Mouse (Mus musculus) layer of hippocampus, adult 9-10 months (tissue): Measurements from ENCODE around the gene Ccdc125.

Source experiments
- DNase-seq: peaks from one replicate; pipeline ENCODE4 v3.0.0; 2022; ENCODE audit warnings: low spot score

Gene Ccdc125

GRCm38 (mm10) chr13:100669291-100670022, at the start of gene Ccdc125:
Ccdc125 (plus strand) TSS chr13:100669717.
- no peak for DNase-seq

GRCm38 (mm10) chr13:100622241-100622640, 47.3 kb upstream of the Ccdc125 start:
- no peak for DNase-seq

- no peak for DNase-seq
Observed at GRCm38 (mm10) chr13:100634106-100634691, 35.3 kb upstream of the Ccdc125 start.

- DNase-seq, result no peak
Observed at GRCm38 (mm10) chr13:100642471-100643209, 26.9 kb upstream of the Ccdc125 start.

- DNase-seq, result no peak
Observed at GRCm38 (mm10) chr13:100648223-100648622, 21.3 kb upstream of the Ccdc125 start.

- DNase-seq, result peak; percentile 71
Observed at GRCm38 (mm10) chr13:100650550-100651438, 18.7 kb upstream of the Ccdc125 start, which contains the start of the genes Ak6 and Rad17. Ak6 (plus strand) TSS chr13:100650979. Rad17 (minus strand) TSS chr13:100651051.

- DNase-seq, result no peak
Observed at GRCm38 (mm10) chr13:100651439-100652186, 17.9 kb upstream of the Ccdc125 start, which contains the start of gene Taf9. Taf9 (plus strand) TSS chr13:100651579.

GRCm38 (mm10) chr13:100658091-100658490, 11.4 kb upstream of the Ccdc125 start:
- no peak for DNase-seq

- no peak for DNase-seq
Observed at GRCm38 (mm10) chr13:100659864-100660456, 9.6 kb upstream of the Ccdc125 start.

- DNase-seq, result no peak
Observed at GRCm38 (mm10) chr13:100670181-100670741, 744 bp downstream of the Ccdc125 start.

GRCm38 (mm10) chr13:100675936-100676635, 6.6 kb downstream of the Ccdc125 start:
- no peak for DNase-seq

GRCm38 (mm10) chr13:100681615-100682014, 12.1 kb downstream of the Ccdc125 start:
- DNase-seq, result no peak

- DNase-seq, result no peak
Observed at GRCm38 (mm10) chr13:100682837-100683236, 13.3 kb downstream of the Ccdc125 start.

- no peak for DNase-seq
Observed at GRCm38 (mm10) chr13:100684355-100684754, 14.8 kb downstream of the Ccdc125 start.

GRCm38 (mm10) chr13:100687513-100687912, 18.0 kb downstream of the Ccdc125 start:
- no peak for DNase-seq

- DNase-seq, result no peak
Observed at GRCm38 (mm10) chr13:100697541-100697940, 28.0 kb downstream of the Ccdc125 start.

- no peak for DNase-seq
Observed at GRCm38 (mm10) chr13:100698866-100699265, 29.3 kb downstream of the Ccdc125 start.

GRCm38 (mm10) chr13:100703468-100703867, 34.0 kb downstream of the Ccdc125 start:
- no peak for DNase-seq

GRCm38 (mm10) chr13:100706206-100706605, 36.7 kb downstream of the Ccdc125 start:
- DNase-seq, result no peak

- DNase-seq, result no peak
Observed at GRCm38 (mm10) chr13:100715467-100715866, 46.0 kb downstream of the Ccdc125 start.
